Mouse (Mus musculus) heart, embryonic 13.5 days (tissue): ENCODE measurements around the gene Jup. TPM values are rescaled to one million over a fixed set of nuclear protein-coding genes. Genes with fewer than 3 reads are reported as not detected.
A peak's percentile ranks its signal among the peaks of the same experiment; 100 is the strongest.
"Not testable (repeated sequence)": the region's sequence is repeated elsewhere in the genome, so short reads cannot be mapped to it uniquely, and the experiment has no call there.

ENCODE experiments used
- ATAC-seq: fragments of 200-750 bp; cut with Nextera tagmentation; 2 replicates; pipeline ENCODE4 v1.8.0; 2017; ENCODE audit warnings: moderate TSS enrichment; ENCODE audit not compliant: insufficient number of reproducible peaks, low FRiP score, low TSS enrichment; ENCODE audit errors: extremely low read depth
- H3K27ac ChIP-seq: fragments of 300-500 bp; sonication (generic); replicated peaks from 2 replicates; pipeline ENCODE4 v1.5.1; 2015; ENCODE audit warnings: moderate library complexity, mild to moderate bottlenecking, inconsistent platforms
- H3K27me3 ChIP-seq: fragments of 300-500 bp; sonication (generic); replicated peaks from 2 replicates; pipeline ENCODE4 v1.6.1; 2015; ENCODE audit warnings: mild to moderate bottlenecking, inconsistent platforms
- H3K36me3 ChIP-seq: fragments of 300-500 bp; sonication (generic); 2 replicates; pipeline ENCODE4 v1.6.1; 2015; ENCODE audit warnings: mild to moderate bottlenecking, inconsistent platforms
- H3K4me1 ChIP-seq: fragments of 300-500 bp; sonication (generic); 2 replicates; pipeline ENCODE4 v1.6.1; 2015; ENCODE audit warnings: inconsistent platforms
- H3K4me2 ChIP-seq: fragments of 300-500 bp; sonication (generic); 2 replicates; pipeline ENCODE4 v1.6.1; 2015; ENCODE audit warnings: inconsistent platforms, mild to moderate bottlenecking, moderate library complexity
- H3K4me3 ChIP-seq: fragments of 300-500 bp; sonication (generic); 2 replicates; pipeline ENCODE4 v1.5.1; 2015; ENCODE audit warnings: moderate library complexity, mild to moderate bottlenecking, inconsistent platforms
- H3K9ac ChIP-seq: fragments of 300-500 bp; sonication (generic); 2 replicates; pipeline ENCODE4 v1.6.1; 2015; ENCODE audit warnings: inconsistent platforms, mild to moderate bottlenecking, moderate library complexity
- H3K9me3 ChIP-seq: fragments of 300-500 bp; sonication (generic); 2 replicates; pipeline ENCODE4 v1.6.1; 2016; ENCODE audit warnings: inconsistent platforms
- WGBS: fragments of 180-500 bp; shearing (Covaris S2); methylation state at CpG from one replicate; pipeline ENCODE4 v1.1.7; 2015; ENCODE audit warnings: mixed read lengths; 5-methylcytosine and 5-hydroxymethylcytosine counted together
- polyA plus RNA-seq: library from polyadenylated mRNA; unstranded; fragments of >200 nt; fragmentation: Nextera tagmentation; extraction: Ambion mirVana; gene quantifications from 2 replicates; pipeline ENCODE4 v1.2.1, GENCODE M21; 2015

Jup gene
- polyA plus RNA-seq, 1 experiment from 2014 or later = 111 TPM

- peaks cover 88% of the 10 kb centered on the region for H3K27me3 ChIP-seq
- peak overlapping the region; percentile 83 for H3K9ac ChIP-seq
- peaks cover 6% of the 10 kb centered on the region for H3K4me1 ChIP-seq
- no peaks in the 10 kb centered on the region for H3K36me3 ChIP-seq
- WGBS = under 1% methylated on average over 53 of the region's 54 CpGs
- no peak for ATAC-seq
- no peaks in the 10 kb centered on the region for H3K9me3 ChIP-seq
- H3K4me3 ChIP-seq = peak overlapping the region; percentile 66
- peak overlapping the region; percentile 100 for H3K4me2 ChIP-seq
- H3K27ac ChIP-seq = no peak overlapping the region
Observed at GRCm38 (mm10) chr11:100355151-100355951, 42.2 kb downstream of the Jup start.

DNA sequence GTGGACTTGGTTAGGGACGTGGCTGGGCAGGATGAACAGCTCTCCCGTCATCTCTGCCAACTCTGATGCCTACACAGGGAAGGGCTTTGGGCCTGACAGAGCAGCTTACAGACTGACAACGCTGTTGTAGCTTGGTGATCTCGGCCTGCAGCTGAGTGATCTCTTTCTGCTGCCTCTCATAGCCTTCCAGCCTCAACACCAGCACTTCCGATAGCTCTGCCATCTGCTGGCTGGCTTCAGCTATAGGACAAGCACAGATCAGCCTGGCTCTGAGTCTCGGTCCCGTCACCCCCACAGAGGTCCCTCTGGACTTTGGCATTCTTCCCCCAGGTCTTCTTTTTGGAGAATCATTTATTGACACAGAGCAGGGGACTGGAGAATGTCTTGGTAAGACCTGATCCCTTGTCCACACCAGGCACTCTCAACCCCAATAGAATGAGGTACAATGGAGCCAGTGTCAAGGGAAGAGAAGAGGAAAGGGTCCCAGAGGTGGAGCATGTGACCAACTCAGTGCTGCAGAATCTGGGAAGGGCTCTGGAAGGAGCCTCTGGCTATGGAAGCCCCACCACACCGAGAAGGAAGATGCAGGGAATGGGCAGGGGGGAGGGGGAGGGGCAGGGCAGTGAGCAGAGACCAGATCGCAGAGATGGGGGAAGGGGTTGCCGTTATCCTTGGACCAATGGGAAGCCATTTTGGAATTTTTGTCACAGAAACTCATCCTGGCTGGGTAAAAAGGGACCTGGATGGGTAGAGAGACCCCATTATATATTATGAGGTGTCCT, 45.3 kb downstream of the Jup start:
- WGBS = 29% methylated on average over 10 of the region's 10 CpGs
- H3K4me1 ChIP-seq = peaks cover 6% of the 10 kb centered on the region
- H3K27me3 ChIP-seq = peaks cover 62% of the 10 kb centered on the region
- no peak for ATAC-seq
- no peak overlapping the region for H3K27ac ChIP-seq
- H3K4me3 ChIP-seq = no peak overlapping the region
- H3K9ac ChIP-seq = peak overlapping the region; percentile 41; the same call in 1 of the 2 replicates
- H3K4me2 ChIP-seq = no peak overlapping the region; the same call in 1 of the 2 replicates
- H3K9me3 ChIP-seq = no peaks in the 10 kb centered on the region
- no peaks in the 10 kb centered on the region for H3K36me3 ChIP-seq

DNA sequence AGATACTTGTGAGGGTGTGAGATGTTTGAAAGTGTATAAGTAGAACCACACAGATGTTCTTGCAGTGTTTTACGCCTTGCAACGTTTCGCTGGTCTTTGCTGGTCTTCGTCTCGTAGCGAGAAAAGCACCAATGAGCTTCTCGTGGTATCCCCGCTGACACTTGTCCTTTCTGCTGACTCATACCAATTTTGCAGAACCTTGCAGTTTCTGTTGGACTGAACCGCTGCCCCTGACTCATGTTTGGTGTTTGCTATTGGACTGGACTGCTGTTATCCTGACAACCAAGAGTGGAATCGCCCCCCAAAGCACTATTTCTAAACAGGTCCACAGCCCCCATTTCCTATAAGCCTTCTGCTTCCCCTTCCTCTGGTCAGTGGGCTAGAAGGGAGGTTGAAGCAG, 53.3 kb downstream of the Jup start:
- H3K4me3 ChIP-seq = no peak overlapping the region
- no peak overlapping the region for H3K27ac ChIP-seq
- no peaks in the 10 kb centered on the region for H3K36me3 ChIP-seq
- no peaks in the 10 kb centered on the region for H3K9me3 ChIP-seq
- no peak overlapping the region for H3K9ac ChIP-seq
- peaks cover 5% of the 10 kb centered on the region for H3K27me3 ChIP-seq
- WGBS = 80% methylated on average over 10 of the region's 10 CpGs
- H3K4me1 ChIP-seq = no peaks in the 10 kb centered on the region
- H3K4me2 ChIP-seq = no peak overlapping the region
- no peak for ATAC-seq

- Histone ChIP-seq H3K9me3 (no peaks in the 10 kb centered on the region), H3K9ac (no peak overlapping the region), H3K4me2 (no peak overlapping the region), H3K27me3 (no peaks in the 10 kb centered on the region), H3K4me3 (no peak overlapping the region), H3K36me3 (no peaks in the 10 kb centered on the region), H3K27ac (no peak overlapping the region), H3K4me1 (peaks cover 8% of the 10 kb centered on the region)
- 55% methylated on average over 3 of the region's 3 CpGs for WGBS
- ATAC-seq = no peak
Observed at GRCm38 (mm10) chr11:100335731-100336130, 61.8 kb downstream of the Jup start.

- H3K4me2 ChIP-seq = no peak within 1 kb of the TSS
- no peak within 1 kb of the TSS for H3K9ac ChIP-seq
- H3K4me3 ChIP-seq = no peak within 1 kb of the TSS
- WGBS = 73% methylated on average over 6 of the region's 6 CpGs
- H3K36me3 ChIP-seq = no peaks in the 10 kb centered on the region
- H3K9me3 ChIP-seq = no peaks in the 10 kb centered on the region
- no peak within 1 kb of the TSS for H3K27ac ChIP-seq
- peaks cover 4% of the 10 kb centered on the region; the same call in 1 of the 2 replicates for H3K27me3 ChIP-seq
- peaks cover 8% of the 10 kb centered on the region for H3K4me1 ChIP-seq
- no peak for ATAC-seq
Observed at GRCm38 (mm10) chr11:100333944-100334457, 63.6 kb downstream of the Jup start, which contains the start of gene Gast. Gene Gast, plus strand, starts transcription at chr11:100334407.

DNA sequence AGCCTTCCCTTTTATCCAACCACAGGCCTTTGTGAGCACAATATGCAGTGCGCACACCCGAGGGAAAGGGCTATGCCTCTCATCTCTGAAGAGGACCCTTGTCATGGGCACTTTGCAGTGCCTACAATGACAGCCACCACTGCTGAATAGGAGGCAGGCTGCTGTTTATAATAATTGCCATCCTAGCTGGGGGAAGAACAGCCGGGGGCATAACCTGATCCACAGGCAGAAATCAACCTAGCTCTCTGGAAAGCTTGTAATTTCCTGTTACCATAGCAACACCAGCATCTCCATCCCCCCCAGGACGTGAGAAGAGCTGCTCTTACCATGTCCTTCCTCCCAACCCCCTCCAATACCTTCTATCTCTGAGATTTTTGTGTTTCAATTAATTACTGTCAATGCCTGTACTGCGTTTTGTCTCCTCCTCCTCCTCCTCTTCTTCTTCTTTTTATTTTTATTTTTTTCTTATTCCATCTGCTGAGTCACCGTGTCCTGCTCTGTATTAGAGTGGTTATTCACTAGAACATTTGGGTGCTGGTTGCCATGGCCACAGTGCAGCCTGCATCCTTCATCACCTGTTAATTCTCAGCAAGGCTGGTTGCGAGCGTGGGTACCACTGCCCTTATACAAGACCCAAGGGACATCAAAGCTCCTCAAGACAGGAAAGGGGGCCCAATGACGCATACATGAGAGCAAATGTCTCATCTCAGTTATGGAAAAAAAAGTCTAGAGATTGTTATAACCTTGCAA, 64.6 kb downstream of the Jup start:
- Histone ChIP-seq H3K27ac (no peak overlapping the region), H3K36me3 (no peaks in the 10 kb centered on the region), H3K4me2 (no peak overlapping the region), H3K4me3 (no peak overlapping the region), H3K9me3 (no peaks in the 10 kb centered on the region), H3K4me1 (peaks cover 8% of the 10 kb centered on the region), H3K9ac (no peak overlapping the region), H3K27me3 (peaks cover 4% of the 10 kb centered on the region; the same call in 1 of the 2 replicates)
- 63% methylated on average over 9 of the region's 9 CpGs for WGBS
- no peak for ATAC-seq

DNA sequence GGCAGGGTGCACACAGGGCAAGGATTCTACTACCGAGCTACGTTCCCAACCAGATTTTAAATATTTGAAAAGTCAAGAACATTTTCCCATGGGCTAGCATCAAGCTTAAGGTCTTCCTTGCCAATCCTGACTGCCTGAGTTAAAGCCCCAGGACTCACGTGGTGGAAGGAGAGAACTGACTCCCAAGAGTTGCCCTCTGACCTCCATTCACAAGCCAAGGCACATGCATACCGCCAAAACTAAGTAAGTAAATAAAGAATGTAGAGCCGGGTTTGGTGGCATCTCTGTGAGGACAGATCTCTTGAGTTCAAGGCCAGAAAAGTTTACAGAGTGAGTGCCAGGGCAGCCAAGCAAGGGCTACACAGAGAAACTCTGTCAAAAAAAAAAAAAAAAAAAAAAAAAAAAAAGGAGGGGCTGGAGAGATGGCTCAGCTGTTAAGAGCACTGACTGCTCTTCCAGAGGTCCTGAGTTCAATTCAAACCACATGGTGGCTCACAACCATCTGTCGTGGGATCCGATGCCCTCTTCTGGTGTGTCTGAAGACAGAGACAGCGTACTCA, 66.7 kb downstream of the Jup start:
- 67% methylated on average over 8 of the region's 8 CpGs for WGBS
- not testable (repeated sequence) for H3K4me3 ChIP-seq, ATAC-seq, H3K27me3 ChIP-seq, H3K27ac ChIP-seq, H3K4me2 ChIP-seq, H3K9me3 ChIP-seq, H3K9ac ChIP-seq, H3K36me3 ChIP-seq
- H3K4me1 ChIP-seq = peaks cover 17% of the 10 kb centered on the region

- Histone ChIP-seq H3K36me3 (no peaks in the 10 kb centered on the region), H3K9me3 (no peaks in the 10 kb centered on the region), H3K27me3 (peaks cover 4% of the 10 kb centered on the region; the same call in 1 of the 2 replicates), H3K27ac (no peak overlapping the region), H3K4me1 (peaks cover 14% of the 10 kb centered on the region), H3K4me3 (no peak overlapping the region), H3K9ac (no peak overlapping the region), H3K4me2 (no peak overlapping the region)
- WGBS = 62% methylated on average over 16 of the region's 16 CpGs
- no peak for ATAC-seq
Observed at GRCm38 (mm10) chr11:100330235-100330634, 67.3 kb downstream of the Jup start.

DNA sequence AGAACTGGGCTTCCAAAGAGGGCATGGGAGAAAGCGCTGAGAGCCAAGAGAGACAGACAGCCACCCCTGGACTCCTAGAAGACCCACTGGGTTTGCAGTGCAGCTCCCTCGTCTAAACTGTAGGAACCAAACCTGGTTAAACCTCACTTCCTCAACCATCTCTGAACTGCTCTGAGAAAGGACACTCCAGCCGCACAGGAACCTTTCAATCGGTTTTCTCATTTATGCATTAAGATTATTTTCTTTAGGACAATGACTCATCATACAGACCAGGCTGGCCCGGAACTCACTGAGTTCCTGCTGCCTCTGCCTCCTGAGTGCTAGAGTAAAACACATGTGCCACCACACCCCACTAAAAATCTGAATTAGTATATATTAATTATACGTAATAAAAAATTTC, 69.8 kb downstream of the Jup start:
- Histone ChIP-seq H3K9ac (no peak overlapping the region), H3K36me3 (peaks cover 3% of the 10 kb centered on the region), H3K4me3 (no peak overlapping the region), H3K4me2 (no peak overlapping the region), H3K9me3 (no peaks in the 10 kb centered on the region), H3K27me3 (peaks cover 4% of the 10 kb centered on the region; the same call in 1 of the 2 replicates), H3K27ac (peak overlapping the region; percentile 53; the same call in 1 of the 2 replicates), H3K4me1 (peaks cover 14% of the 10 kb centered on the region)
- 73% methylated on average over 6 of the region's 6 CpGs for WGBS
- ATAC-seq = no peak

DNA sequence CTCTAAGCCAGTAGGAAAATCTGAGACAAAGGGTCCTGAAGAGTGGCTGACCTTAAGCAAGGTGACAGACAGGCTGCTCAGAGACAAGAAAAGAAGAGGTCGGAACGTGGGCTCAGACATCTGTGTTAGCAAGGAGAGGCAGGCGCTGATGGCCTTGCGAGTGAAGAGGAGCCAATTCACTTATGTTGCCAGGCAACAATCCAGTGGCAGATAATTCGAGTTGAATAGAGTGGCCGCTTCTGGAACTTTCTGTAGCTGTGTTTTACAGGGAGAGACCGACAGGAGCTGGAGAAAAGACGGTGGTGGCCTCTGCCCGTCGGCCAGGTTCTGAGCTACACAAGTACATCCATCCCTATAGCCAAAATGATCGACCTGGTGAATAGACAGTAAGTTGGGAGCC, 70.2 kb downstream of the Jup start:
- Histone ChIP-seq H3K9me3 (no peaks in the 10 kb centered on the region), H3K9ac (no peak overlapping the region), H3K27me3 (peaks cover 4% of the 10 kb centered on the region; the same call in 1 of the 2 replicates), H3K4me2 (no peak overlapping the region), H3K4me3 (no peak overlapping the region), H3K4me1 (peaks cover 14% of the 10 kb centered on the region), H3K27ac (peak overlapping the region; percentile 53), H3K36me3 (peaks cover 7% of the 10 kb centered on the region)
- ATAC-seq = no peak
- WGBS = 31% methylated on average over 11 of the region's 11 CpGs
